Mouse (Mus musculus): ENCODE results near the gene Cklf.

- TF ChIP-seq CTCF (IDR thresholded peaks at IDR 0.05; ENCODE audit: low read depth) (no peak), EP300 (IDR thresholded peaks at IDR 0.05; ENCODE audit: low read depth) (peak; percentile 24; the same call in 1 of the 2 replicates)
Observed at GRCm38 (mm10) chr8:104230377-104230776, 20.3 kb upstream of the Cklf start.

Data from liver, postnatal 0 days (tissue).